Mouse (Mus musculus) liver, embryonic 14.5 days (tissue): ENCODE data around the gene Tchh. TPM values are rescaled to one million over a fixed set of nuclear protein-coding genes. Genes with fewer than 3 reads are reported as not detected.

Experiments used
- ATAC-seq: fragments of 200-750 bp; cut with Nextera tagmentation; 2 replicates; pipeline ENCODE4 v1.8.0; 2017; ENCODE audit warnings: moderate number of reproducible peaks, mild to moderate bottlenecking, moderate library complexity; ENCODE audit not compliant: insufficient read depth
- DNase-seq, 3 experiments: peaks; one replicate each; pipeline ENCODE4 v3.0.0-alpha.2; 2012 to 2013; ENCODE audit warnings: low read depth in 3 of 3, low spot score in 3 of 3
- H3K27ac ChIP-seq: fragments of 300-500 bp; sonication (generic); 2 replicates; pipeline ENCODE4 v1.5.1; 2014; ENCODE audit warnings: moderate library complexity, mild to moderate bottlenecking, control low read depth, inconsistent platforms
- H3K27me3 ChIP-seq: fragments of 300-500 bp; sonication (generic); 2 replicates; pipeline ENCODE4 v1.6.1; 2014; ENCODE audit warnings: mild to moderate bottlenecking, low read length, moderate library complexity; ENCODE audit not compliant: control insufficient read depth, insufficient read depth
- H3K36me3 ChIP-seq: fragments of 300-500 bp; sonication (generic); replicated peaks from 2 replicates; pipeline ENCODE4 v1.6.1; 2014; ENCODE audit warnings: low read depth; ENCODE audit not compliant: control insufficient read depth, insufficient read depth
- H3K4me1 ChIP-seq, 2 experiments: fragments of 200-500 bp in 1 of 2; fragments of 300-500 bp in 1 of 2; sonication (generic) in 1 of 2; replicated peaks; 2 replicates each; pipeline ENCODE4 v1.6.1; 2012 to 2014; ENCODE audit warnings: antibody characterized with exemption in 1 of 2, inconsistent platforms in 1 of 2, low read length in 1 of 2; ENCODE audit not compliant: control insufficient read depth in 2 of 2, insufficient read depth in 2 of 2
- H3K4me2 ChIP-seq: fragments of 300-500 bp; sonication (generic); 2 replicates; pipeline ENCODE4 v1.6.1; 2014; ENCODE audit warnings: low read depth, mild to moderate bottlenecking, control low read depth, moderate library complexity
- H3K4me3 ChIP-seq, 2 experiments: fragments of 200-500 bp in 1 of 2; fragments of 300-500 bp in 1 of 2; sonication (generic) in 1 of 2; 2 replicates each; pipeline ENCODE4 v1.5.1; 2012 to 2014; ENCODE audit warnings: low read depth in 2 of 2, low read length in 2 of 2, mild to moderate bottlenecking in 2 of 2, control low read depth in 1 of 2, inconsistent platforms in 1 of 2, moderate library complexity in 1 of 2; ENCODE audit not compliant: insufficient read depth in 1 of 2
- H3K9ac ChIP-seq: fragments of 300-500 bp; sonication (generic); replicated peaks from 2 replicates; pipeline ENCODE4 v1.6.1; 2014; ENCODE audit warnings: mild to moderate bottlenecking, control low read depth, moderate library complexity
- H3K9me3 ChIP-seq: fragments of 300-500 bp; sonication (generic); 2 replicates; pipeline ENCODE4 v1.6.1; 2016; ENCODE audit warnings: low read length, mixed read lengths; ENCODE audit not compliant: control insufficient read depth
- CTCF ChIP-seq: IDR thresholded peaks from 2 replicates; pipeline ENCODE4 v1.5.1; 2016; ENCODE audit warnings: antibody characterized with exemption, low read depth, control low read depth
- EP300 ChIP-seq: IDR thresholded peaks from 2 replicates; pipeline ENCODE4 v1.6.1; 2016; ENCODE audit warnings: antibody characterized with exemption, low read depth
- WGBS: fragments of 180-500 bp; shearing (Covaris S2); extraction: QIAGEN DNeasy Blood & Tissue Kit; methylation state at CpG from one replicate; pipeline ENCODE4 v1.1.7; 2014; ENCODE audit not compliant: insufficient replicate concordance; 5-methylcytosine and 5-hydroxymethylcytosine counted together
- polyA plus RNA-seq, 2 experiments: library from polyadenylated mRNA; depleted of rRNA in 1 of 2; stranded (reverse) in 1 of 2; unstranded in 1 of 2; fragments of >200 nt; fragmentation: Nextera tagmentation in 1 of 2; extraction: Ambion mirVana in 1 of 2; gene quantifications; 2 replicates each; pipeline versions ENCODE4 v1.2.1 to v1.2.3; 2012 to 2014

The Tchh gene
- polyA plus RNA-seq, 2 experiments, result 0.04 to 0.11 TPM

DNA sequence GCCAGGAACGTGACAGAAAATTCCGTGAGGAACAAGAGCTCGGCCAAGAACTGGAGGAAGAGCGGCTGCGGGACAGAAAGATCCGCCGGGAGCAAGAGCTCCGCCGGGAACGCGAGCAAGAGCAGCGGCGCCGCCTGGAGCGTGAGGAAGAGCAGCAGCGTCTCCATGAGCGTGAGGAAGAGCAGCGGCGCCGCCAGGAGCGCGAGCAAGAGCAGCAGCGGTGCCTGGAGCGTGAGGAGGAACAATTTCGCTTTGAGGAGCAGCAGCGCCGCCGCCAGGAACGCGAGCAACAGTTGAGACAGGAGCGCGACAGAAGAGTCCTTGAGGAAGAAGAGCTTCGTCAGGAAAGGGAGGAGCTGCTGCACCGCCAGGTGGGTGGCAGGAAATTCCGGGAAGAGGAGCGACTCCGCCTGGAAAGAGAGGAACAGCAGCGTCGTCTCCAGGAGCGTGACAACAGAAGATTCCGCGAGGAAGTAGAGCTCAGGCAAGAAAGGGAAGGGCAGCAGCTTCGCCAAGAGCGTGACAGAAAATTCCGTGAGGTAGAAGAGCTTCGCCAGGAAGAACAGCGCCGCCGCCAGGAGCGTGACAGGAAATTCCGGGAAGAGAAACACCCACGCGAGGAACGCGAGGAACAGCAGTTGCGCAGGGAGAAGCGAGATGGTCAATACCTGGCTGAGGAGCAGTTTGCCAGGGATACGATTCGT, 5.2 kb downstream of the Tchh start:
- H3K4me2 ChIP-seq, result peak overlapping the region; percentile 40
- no peak for ATAC-seq
- H3K9me3 ChIP-seq, result no peaks in the 10 kb centered on the region
- H3K9ac ChIP-seq, result no peak overlapping the region
- no peak for DNase-seq
- peak; percentile 10; the same call in 1 of the 2 replicates for TF ChIP-seq CTCF
- TF ChIP-seq EP300, result no peak
- H3K4me1 ChIP-seq, result no peaks in the 10 kb centered on the region
- H3K27me3 ChIP-seq, result peaks cover 58% of the 10 kb centered on the region
- no peaks in the 10 kb centered on the region for H3K36me3 ChIP-seq
- under 1% methylated on average over 59 of the region's 59 CpGs for WGBS
- H3K27ac ChIP-seq, result no peak overlapping the region
- H3K4me3 ChIP-seq, result peak overlapping the region; percentile 25 to 29

DNA sequence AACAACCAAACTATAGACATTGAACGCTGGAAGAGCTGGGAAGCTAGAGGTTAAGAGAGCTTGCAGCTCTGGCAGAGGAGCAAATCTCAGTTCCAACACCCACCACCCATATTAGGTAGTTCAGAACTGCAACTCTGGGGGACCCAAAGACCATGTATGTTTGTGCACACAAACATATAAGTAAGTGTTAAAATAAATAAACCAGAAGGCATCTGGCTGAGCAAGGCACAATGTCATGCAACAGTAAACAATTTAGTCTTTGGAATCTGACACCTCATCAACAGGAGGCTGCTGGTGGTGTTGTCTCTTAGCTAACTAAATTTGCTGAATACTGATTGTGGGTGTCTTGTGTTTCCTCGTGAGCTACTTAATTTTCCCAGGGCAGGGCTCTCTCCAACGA, 24.4 kb downstream of the Tchh start:
- H3K27me3 ChIP-seq, result no peaks in the 10 kb centered on the region
- no peaks in the 10 kb centered on the region for H3K36me3 ChIP-seq
- DNase-seq (no peak), ATAC-seq (no peak)
- no peak overlapping the region for H3K27ac ChIP-seq
- H3K9ac ChIP-seq, result no peak overlapping the region
- H3K4me1 ChIP-seq, result peaks cover 0 to 3% of the 10 kb centered on the region in 2 experiments; a peak in 1 of 4 replicates
- no peak overlapping the region for H3K4me3 ChIP-seq
- WGBS, result 36% methylated on average over 3 of the region's 3 CpGs
- TF ChIP-seq EP300, result no peak
- no peak for TF ChIP-seq CTCF
- H3K9me3 ChIP-seq, result no peaks in the 10 kb centered on the region
- H3K4me2 ChIP-seq, result no peak overlapping the region

DNA sequence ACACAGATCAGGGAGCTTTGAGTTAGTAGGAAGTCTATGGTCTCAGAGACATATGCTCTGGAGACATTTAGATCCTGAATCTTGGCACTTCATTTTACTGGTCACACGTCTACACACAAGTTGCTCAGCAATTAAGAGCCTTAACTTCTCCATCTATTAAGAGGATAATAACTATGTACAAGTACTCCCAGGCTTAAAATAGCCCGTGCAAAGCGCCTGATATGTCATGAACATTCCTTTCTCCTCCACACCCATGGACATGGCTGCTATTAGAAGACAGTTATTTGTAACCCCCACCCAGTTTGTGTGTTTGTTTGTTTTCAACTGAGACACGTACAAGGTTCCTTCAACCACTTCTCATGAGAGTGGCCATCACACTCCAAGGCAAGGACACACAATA, 25.0 kb downstream of the Tchh start:
- peaks cover 0 to 3% of the 10 kb centered on the region in 2 experiments; a peak in 1 of 4 replicates for H3K4me1 ChIP-seq
- WGBS, result 60% methylated on average over 4 of the region's 4 CpGs
- H3K36me3 ChIP-seq, result no peaks in the 10 kb centered on the region
- no peak for TF ChIP-seq EP300
- no peak for TF ChIP-seq CTCF
- no peak overlapping the region for H3K4me2 ChIP-seq
- no peaks in the 10 kb centered on the region for H3K27me3 ChIP-seq
- DNase-seq, result no peak
- no peaks in the 10 kb centered on the region for H3K9me3 ChIP-seq
- no peak for ATAC-seq
- no peak overlapping the region for H3K4me3 ChIP-seq
- H3K9ac ChIP-seq, result no peak overlapping the region
- H3K27ac ChIP-seq, result no peak overlapping the region

DNA sequence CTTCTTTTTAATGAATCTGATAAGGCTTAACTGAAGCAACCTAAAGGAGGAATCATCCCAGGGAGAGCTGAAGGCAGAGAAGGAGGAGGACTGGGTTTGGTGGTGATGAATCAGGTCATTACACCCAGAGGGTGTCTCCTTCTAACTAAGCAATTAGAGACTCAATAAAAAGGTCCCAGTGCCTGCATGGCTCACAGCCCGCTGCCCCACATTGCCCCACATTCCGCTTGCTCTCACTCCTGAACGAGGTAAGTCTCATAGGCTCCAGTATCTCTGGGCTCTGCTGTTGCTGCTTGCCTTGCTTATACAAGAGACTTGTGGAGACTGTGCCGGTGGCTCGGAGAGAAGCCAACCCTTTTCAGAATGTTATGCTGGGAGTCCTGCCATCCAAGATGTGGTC, 26.4 kb downstream of the Tchh start, which contains the start of gene Tchhl1:
Gene Tchhl1 (plus strand): TSS at position 194 of the 400 bp plus-strand sequence.
- ATAC-seq (no peak), DNase-seq (no peak)
- Histone ChIP-seq H3K27ac (no peak within 1 kb of the TSS), H3K9me3 (no peaks in the 10 kb centered on the region), H3K27me3 (no peaks in the 10 kb centered on the region), H3K36me3 (no peaks in the 10 kb centered on the region), H3K4me3 (no peak within 1 kb of the TSS), H3K4me2 (no peak within 1 kb of the TSS), H3K4me1 (peaks cover 0 to 3% of the 10 kb centered on the region in 2 experiments; a peak in 1 of 4 replicates), H3K9ac (no peak within 1 kb of the TSS)
- TF ChIP-seq CTCF (no peak), EP300 (no peak)
- WGBS, result 38% methylated on average over 5 of the region's 5 CpGs

- H3K27ac ChIP-seq, result no peak overlapping the region
- no peaks in the 10 kb centered on the region for H3K9me3 ChIP-seq
- H3K4me1 ChIP-seq, result peaks cover 0 to 3% of the 10 kb centered on the region in 2 experiments; a peak in 1 of 4 replicates
- H3K9ac ChIP-seq, result no peak overlapping the region
- H3K4me2 ChIP-seq, result no peak overlapping the region
- no peaks in the 10 kb centered on the region for H3K36me3 ChIP-seq
- ATAC-seq (peak; percentile 55; the same call in 1 of the 2 replicates), DNase-seq (peak in 1 of 3 experiments; percentile 9)
- WGBS, result 32% methylated on average over 3 of the region's 3 CpGs
- H3K27me3 ChIP-seq, result no peaks in the 10 kb centered on the region
- H3K4me3 ChIP-seq, result no peak overlapping the region
- TF ChIP-seq CTCF (no peak), EP300 (no peak)
Observed at GRCm38 (mm10) chr3:93469629-93470028, 27.5 kb downstream of the Tchh start.
